Mouse (Mus musculus) CH12.LX (cell line): Measurements from ENCODE around the gene Tbrg1. TPM values are rescaled to one million over a fixed set of nuclear protein-coding genes. Genes with fewer than 3 reads are reported as not detected.
A peak's percentile ranks its signal among the peaks of the same experiment; 100 is the strongest.

Experiments used
- DNase-seq: peaks from one replicate; pipeline ENCODE4 v3.0.0-alpha.2; 2013; ENCODE audit errors: extremely low read depth
- H3K27ac ChIP-seq: 2 replicates; pipeline ENCODE4 v1.5.1; 2012; ENCODE audit warnings: low read depth, mild to moderate bottlenecking, control low read depth, moderate library complexity; ENCODE audit not compliant: insufficient read depth
- H3K27me3 ChIP-seq: replicated peaks from 2 replicates; pipeline ENCODE3; 2012; ENCODE audit warnings: inconsistent platforms
- H3K36me3 ChIP-seq, 2 experiments: replicated peaks in 1 of 2; 2 replicates each; pipeline versions ENCODE3 to v1.6.1; 2012; ENCODE audit warnings: inconsistent platforms in 1 of 2, low read length in 1 of 2, mild to moderate bottlenecking in 1 of 2, mixed read lengths in 1 of 2, moderate library complexity in 1 of 2; ENCODE audit not compliant: control insufficient read depth in 1 of 2, insufficient read depth in 1 of 2
- H3K4me1 ChIP-seq, 2 experiments: 2 replicates each; pipeline ENCODE4 v1.6.1; 2012; ENCODE audit warnings: inconsistent platforms in 1 of 2, moderate library complexity in 1 of 2; ENCODE audit not compliant: insufficient read depth in 2 of 2, control insufficient read depth in 1 of 2
- H3K4me2 ChIP-seq: 2 replicates; pipeline ENCODE4 v1.6.1; 2012; ENCODE audit warnings: low read depth, mild to moderate bottlenecking, control low read depth; ENCODE audit not compliant: poor library complexity, insufficient read depth, severe bottlenecking
- H3K4me3 ChIP-seq, 3 experiments: fragments of 150-350 bp in 1 of 3; sonication (generic) in 1 of 3; replicated peaks in 1 of 3; 2 replicates each; pipeline versions ENCODE3 to v1.5.1; 2011 to 2012; ENCODE audit warnings: low read depth in 2 of 3, low read length in 2 of 3, mild to moderate bottlenecking in 2 of 3, moderate library complexity in 2 of 3, control low read depth in 1 of 3, improper control_type of control experiment in 1 of 3, inconsistent platforms in 1 of 3, mixed read lengths in 1 of 3; ENCODE audit not compliant: poor library complexity in 1 of 3
- H3K79me2 ChIP-seq: replicated peaks from 2 replicates; pipeline ENCODE4 v1.6.1; 2012; ENCODE audit warnings: mild to moderate bottlenecking, moderate library complexity; ENCODE audit not compliant: control insufficient read depth, poor library complexity, insufficient read depth, severe bottlenecking; ENCODE audit errors: extremely low read depth
- H3K9ac ChIP-seq: 2 replicates; pipeline ENCODE4 v1.6.1; 2012; ENCODE audit warnings: low read depth, mild to moderate bottlenecking, control low read depth, moderate library complexity; ENCODE audit not compliant: insufficient read depth
- H3K9me3 ChIP-seq: replicated peaks from 2 replicates; pipeline ENCODE3; 2012; ENCODE audit warnings: low read length, inconsistent platforms, mixed read lengths
- CHD1 ChIP-seq: IDR thresholded peaks from 2 replicates; pipeline ENCODE4 v1.6.1; 2012; ENCODE audit warnings: low read depth, low read length, improper control_type of control experiment, inconsistent platforms
- CHD2 ChIP-seq: IDR thresholded peaks from 2 replicates; pipeline ENCODE4 v1.6.1; 2011; ENCODE audit warnings: low read length, improper control_type of control experiment
- CTCF ChIP-seq, 2 experiments: IDR thresholded peaks in 1 of 2; conservative IDR thresholded peaks in 1 of 2; 2 replicates each; pipeline ENCODE4 v1.5.1; 2011 to 2012; ENCODE audit warnings: low read depth in 2 of 2, low read length in 2 of 2, improper control_type of control experiment in 1 of 2, inconsistent platforms in 1 of 2, mild to moderate bottlenecking in 1 of 2, moderate library complexity in 1 of 2
- EP300 ChIP-seq: IDR thresholded peaks from 2 replicates; pipeline ENCODE4 v1.6.1; 2011; ENCODE audit warnings: low read length, improper control_type of control experiment
- ETS1 ChIP-seq: conservative IDR thresholded peaks from 2 replicates; pipeline ENCODE4 v1.6.1; 2012; ENCODE audit warnings: low read depth, mild to moderate bottlenecking, inconsistent platforms, low read length, improper control_type of control experiment, moderate library complexity
- JUN ChIP-seq: IDR thresholded peaks from 2 replicates; pipeline ENCODE4 v1.6.1; 2011; ENCODE audit warnings: low read depth, mild to moderate bottlenecking, low read length, improper control_type of control experiment, moderate library complexity; ENCODE audit not compliant: insufficient read depth
- JUND ChIP-seq: conservative IDR thresholded peaks from 2 replicates; pipeline ENCODE4 v1.6.1; 2011; ENCODE audit warnings: low read depth, low read length, improper control_type of control experiment
- MAX ChIP-seq: IDR thresholded peaks from 2 replicates; pipeline ENCODE4 v1.6.1; 2011; ENCODE audit warnings: low read length, improper control_type of control experiment
- MXI1 ChIP-seq: IDR thresholded peaks from 2 replicates; pipeline ENCODE4 v1.6.1; 2011; ENCODE audit warnings: mild to moderate bottlenecking, low read depth, low read length, improper control_type of control experiment
- MYC ChIP-seq: IDR thresholded peaks from 2 replicates; pipeline ENCODE4 v1.6.1; 2011; ENCODE audit warnings: low read depth, mild to moderate bottlenecking, improper control_type of control experiment, low read length
- NELFE ChIP-seq: IDR thresholded peaks from 2 replicates; pipeline ENCODE4 v1.6.1; 2011; ENCODE audit warnings: low read depth, low read length, improper control_type of control experiment
- NRF1 ChIP-seq: IDR thresholded peaks from 2 replicates; pipeline ENCODE4 v1.6.1; 2014; ENCODE audit warnings: low read depth, mild to moderate bottlenecking, inconsistent platforms, low read length, improper control_type of control experiment, moderate library complexity
- PAX5 ChIP-seq: IDR thresholded peaks from 2 replicates; pipeline ENCODE4 v1.6.1; 2012; ENCODE audit warnings: low read length, inconsistent platforms, mixed read lengths
- POLR2A ChIP-seq: IDR thresholded peaks from 2 replicates; pipeline ENCODE4 v1.6.1; 2011; ENCODE audit warnings: low read depth, mild to moderate bottlenecking, improper control_type of control experiment, low read length
- TCF12 ChIP-seq: IDR thresholded peaks from 2 replicates; pipeline ENCODE4 v1.6.1; 2014; ENCODE audit warnings: low read depth, mild to moderate bottlenecking, inconsistent platforms, low read length, improper control_type of control experiment
- UBTF ChIP-seq: IDR thresholded peaks from 2 replicates; pipeline ENCODE4 v1.6.1; 2012; ENCODE audit warnings: low read depth, mild to moderate bottlenecking, inconsistent platforms, low read length, improper control_type of control experiment, moderate library complexity
- USF2 ChIP-seq: conservative IDR thresholded peaks from 2 replicates; pipeline ENCODE4 v1.6.1; 2011; ENCODE audit warnings: low read depth, low read length, improper control_type of control experiment
- ZC3H11A ChIP-seq: IDR thresholded peaks from 2 replicates; pipeline ENCODE4 v1.6.1; 2012; ENCODE audit warnings: low read depth, mild to moderate bottlenecking, inconsistent platforms, low read length, improper control_type of control experiment
- ZMIZ1 ChIP-seq: IDR thresholded peaks from 2 replicates; pipeline ENCODE4 v1.6.1; 2012; ENCODE audit warnings: low read depth, mild to moderate bottlenecking, inconsistent platforms, low read length, improper control_type of control experiment
- ZNF384 ChIP-seq: IDR thresholded peaks from 2 replicates; pipeline ENCODE4 v1.6.1; 2012; ENCODE audit warnings: low read depth, low read length, improper control_type of control experiment, inconsistent platforms
- dilution Hi-C: fragments of 300-500 bp; cut with MboI; formaldehyde crosslinking; loops from 2 replicates; pipeline ENCODE4 v1.14.3; 2020; ENCODE audit warnings: low sequenced_read_pairs; ENCODE audit not compliant: extremely low pct_unique_long_range_greater_than_20kb, extremely low pct_ligation_motif_present
- in situ Hi-C: fragments of 300-500 bp; cut with MboI; formaldehyde crosslinking; loops from 3 replicates; pipeline ENCODE4 v1.14.3; 2019; ENCODE audit warnings: low sequenced_read_pairs, low pct_ligation_motif_present, low pct_unique_long_range_greater_than_20kb, mixed read lengths
- polyA plus RNA-seq: library from polyadenylated mRNA; unstranded; fragments of >175 nt; gene quantifications from 2 replicates; pipeline ENCODE4 v1.2.1, GENCODE M21; 2012; ENCODE audit warnings: low read depth; ENCODE audit not compliant: insufficient read length
- total RNA-seq, 2 experiments: library from RNA; depleted of rRNA; stranded (reverse); fragments of 300-350 nt in 1 of 2; fragments of >200 nt in 1 of 2; gene quantifications; 2 replicates each; pipeline ENCODE4 v1.2.3; 2012 to 2014

Tbrg1 gene
- total and polyA plus RNA-seq, 3 experiments: 97.4 to 115 (median 103) TPM

GRCm38 (mm10) chr9:37625641-37626040, 31.5 kb downstream of the Tbrg1 start:
- TF ChIP-seq USF2: no peak
- no peak for TF ChIP-seq CHD2
- no peak for TF ChIP-seq JUND
- TF ChIP-seq CTCF (conservative IDR thresholded peaks at IDR 0.05 in 1 of 2, IDR thresholded peaks at IDR 0.05 in 1 of 2; ENCODE audit: low read depth in 2 of 2, low read length in 2 of 2): no peak
- TF ChIP-seq JUN: no peak
- no peak for TF ChIP-seq MXI1
- TF ChIP-seq POLR2A: no peak
- no peak for TF ChIP-seq PAX5
- TF ChIP-seq MAX: no peak
- TF ChIP-seq ZC3H11A: no peak
- TF ChIP-seq CHD1: no peak
- DNase-seq: no peak
- peaks cover 15 to 67% of the 10 kb centered on the region in 2 experiments for H3K4me1 ChIP-seq
- no peaks in the 10 kb centered on the region for H3K27me3 ChIP-seq
- in situ Hi-C loops (loop anchor here (10.0 kb wide), 2 partner anchors 81 to 201 kb away; no protein-coding TSS in a partner anchor), dilution Hi-C loops (no loop called here)
- H3K9ac ChIP-seq: no peak overlapping the region
- H3K4me2 ChIP-seq: peak overlapping the region; percentile 64
- H3K79me2 ChIP-seq: no peaks in the 10 kb centered on the region
- H3K4me3 ChIP-seq: peak overlapping the region in 1 of 3 experiments; percentile 27
- H3K9me3 ChIP-seq: no peaks in the 10 kb centered on the region
- H3K27ac ChIP-seq: no peak overlapping the region
- H3K36me3 ChIP-seq: peaks cover 0 to 9% of the 10 kb centered on the region in 2 experiments

DNA sequence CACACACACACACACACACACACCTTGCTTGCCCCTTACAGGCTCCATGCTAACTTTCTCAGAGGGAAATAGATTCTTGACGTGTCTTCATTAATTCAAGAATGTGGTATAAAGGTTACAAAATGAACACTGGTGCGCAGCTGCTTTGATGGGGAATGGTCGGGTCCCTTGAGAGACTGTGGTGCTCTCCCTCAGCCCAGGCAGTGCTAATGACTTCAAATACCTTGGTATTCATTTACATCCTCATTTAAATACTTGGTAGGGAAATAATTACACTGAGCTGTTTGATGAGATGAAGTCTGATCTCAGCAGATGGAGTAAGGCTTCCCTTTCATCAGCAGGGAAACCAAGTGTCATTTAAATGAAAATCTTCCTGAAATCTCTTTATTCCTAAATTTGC, 32.0 kb downstream of the Tbrg1 start:
- H3K4me2 ChIP-seq: peak overlapping the region; percentile 5
- H3K4me1 ChIP-seq: peaks cover 15 to 62% of the 10 kb centered on the region in 2 experiments
- no peak overlapping the region for H3K4me3 ChIP-seq
- H3K79me2 ChIP-seq: no peaks in the 10 kb centered on the region
- no peaks in the 10 kb centered on the region for H3K9me3 ChIP-seq
- in situ Hi-C loops (loop anchor here (10.0 kb wide), 2 partner anchors 80 to 200 kb away; no protein-coding TSS in a partner anchor), dilution Hi-C loops (no loop called here)
- TF ChIP-seq TCF12 (0 out of 2 replicates have a peak, but pooled peaks have one; percentile 33), NRF1 (peak; percentile 56; the same call in 1 of the 2 replicates), ZC3H11A (no peak), MYC (no peak), NELFE (no peak), PAX5 (no peak), ZNF384 (no peak), ETS1 (peak; percentile 53), EP300 (peak; percentile 54; the same call in 1 of the 2 replicates), ZMIZ1 (no peak), UBTF (no peak), JUND (no peak)
- H3K36me3 ChIP-seq: peaks cover 0 to 9% of the 10 kb centered on the region in 2 experiments
- H3K9ac ChIP-seq: no peak overlapping the region
- peak; percentile 81 for DNase-seq
- no peak overlapping the region for H3K27ac ChIP-seq
- no peaks in the 10 kb centered on the region for H3K27me3 ChIP-seq
